Mouse (Mus musculus) heart, embryonic 13.5 days (tissue): ENCODE results near the gene Dnmt3c. TPM values are rescaled to one million over a fixed set of nuclear protein-coding genes. Genes with fewer than 3 reads are reported as not detected.
A peak's percentile ranks its signal among the peaks of the same experiment; 100 is the strongest.
"Not testable (repeated sequence)": the region's sequence is repeated elsewhere in the genome, so short reads cannot be mapped to it uniquely, and the experiment has no call there.

Experiments
- ATAC-seq: fragments of 200-750 bp; cut with Nextera tagmentation; 2 replicates; pipeline ENCODE4 v1.8.0; 2017; ENCODE audit warnings: moderate TSS enrichment; ENCODE audit not compliant: insufficient number of reproducible peaks, low FRiP score, low TSS enrichment; ENCODE audit errors: extremely low read depth
- H3K27ac ChIP-seq: fragments of 300-500 bp; sonication (generic); replicated peaks from 2 replicates; pipeline ENCODE4 v1.5.1; 2015; ENCODE audit warnings: moderate library complexity, mild to moderate bottlenecking, inconsistent platforms
- H3K27me3 ChIP-seq: fragments of 300-500 bp; sonication (generic); replicated peaks from 2 replicates; pipeline ENCODE4 v1.6.1; 2015; ENCODE audit warnings: mild to moderate bottlenecking, inconsistent platforms
- H3K36me3 ChIP-seq: fragments of 300-500 bp; sonication (generic); 2 replicates; pipeline ENCODE4 v1.6.1; 2015; ENCODE audit warnings: mild to moderate bottlenecking, inconsistent platforms
- H3K4me1 ChIP-seq: fragments of 300-500 bp; sonication (generic); 2 replicates; pipeline ENCODE4 v1.6.1; 2015; ENCODE audit warnings: inconsistent platforms
- H3K4me2 ChIP-seq: fragments of 300-500 bp; sonication (generic); 2 replicates; pipeline ENCODE4 v1.6.1; 2015; ENCODE audit warnings: inconsistent platforms, mild to moderate bottlenecking, moderate library complexity
- H3K4me3 ChIP-seq: fragments of 300-500 bp; sonication (generic); 2 replicates; pipeline ENCODE4 v1.5.1; 2015; ENCODE audit warnings: moderate library complexity, mild to moderate bottlenecking, inconsistent platforms
- H3K9ac ChIP-seq: fragments of 300-500 bp; sonication (generic); 2 replicates; pipeline ENCODE4 v1.6.1; 2015; ENCODE audit warnings: inconsistent platforms, mild to moderate bottlenecking, moderate library complexity
- H3K9me3 ChIP-seq: fragments of 300-500 bp; sonication (generic); 2 replicates; pipeline ENCODE4 v1.6.1; 2016; ENCODE audit warnings: inconsistent platforms
- WGBS: fragments of 180-500 bp; shearing (Covaris S2); methylation state at CpG from one replicate; pipeline ENCODE4 v1.1.7; 2015; ENCODE audit warnings: mixed read lengths; 5-methylcytosine and 5-hydroxymethylcytosine counted together
- polyA plus RNA-seq: library from polyadenylated mRNA; unstranded; fragments of >200 nt; fragmentation: Nextera tagmentation; extraction: Ambion mirVana; gene quantifications from 2 replicates; pipeline ENCODE4 v1.2.1, GENCODE M21; 2015

Gene Dnmt3c
- polyA plus RNA-seq, 1 experiment from 2014 or later, result not detected

- H3K4me3 ChIP-seq, H3K27me3 ChIP-seq, H3K27ac ChIP-seq, H3K4me1 ChIP-seq, ATAC-seq, H3K4me2 ChIP-seq, H3K9ac ChIP-seq, H3K9me3 ChIP-seq: not testable (repeated sequence)
- 23% methylated on average over 1 of the region's 1 CpGs for WGBS
- peaks cover 47% of the 10 kb centered on the region for H3K36me3 ChIP-seq
Measured at GRCm38 (mm10) chr2:153675364-153675763, 21.1 kb upstream of the Dnmt3c start.

- Histone ChIP-seq H3K4me2 (no peak overlapping the region), H3K36me3 (peaks cover 59% of the 10 kb centered on the region), H3K9me3 (no peaks in the 10 kb centered on the region), H3K27me3 (no peaks in the 10 kb centered on the region), H3K4me1 (no peaks in the 10 kb centered on the region), H3K4me3 (no peak overlapping the region), H3K9ac (no peak overlapping the region), H3K27ac (no peak overlapping the region)
- no peak for ATAC-seq
- WGBS, result 84% methylated on average over 6 of the region's 6 CpGs
Measured at GRCm38 (mm10) chr2:153676944-153677343, 19.5 kb upstream of the Dnmt3c start.

GRCm38 (mm10) chr2:153677550-153677949 is 18.9 kb upstream of the Dnmt3c start:
- no peak for ATAC-seq
- no peak overlapping the region for H3K27ac ChIP-seq
- H3K9me3 ChIP-seq, result no peaks in the 10 kb centered on the region
- H3K27me3 ChIP-seq, result no peaks in the 10 kb centered on the region
- H3K4me3 ChIP-seq, result no peak overlapping the region
- WGBS, result 81% methylated on average over 7 of the region's 7 CpGs
- no peaks in the 10 kb centered on the region for H3K4me1 ChIP-seq
- no peak overlapping the region for H3K9ac ChIP-seq
- H3K4me2 ChIP-seq, result no peak overlapping the region
- peaks cover 59% of the 10 kb centered on the region for H3K36me3 ChIP-seq

- Histone ChIP-seq H3K4me3 (no peak overlapping the region), H3K36me3 (peaks cover 53% of the 10 kb centered on the region), H3K27ac (no peak overlapping the region), H3K4me2 (no peak overlapping the region), H3K27me3 (no peaks in the 10 kb centered on the region), H3K9ac (no peak overlapping the region), H3K9me3 (no peaks in the 10 kb centered on the region), H3K4me1 (0 out of 2 replicates have a peak, but pooled peaks cover 4% of the 10 kb centered on the region)
- ATAC-seq, result no peak
- WGBS, result 83% methylated on average over 1 of the region's 1 CpGs
Measured at GRCm38 (mm10) chr2:153679959-153680358, 16.5 kb upstream of the Dnmt3c start.

- H3K9me3 ChIP-seq, H3K9ac ChIP-seq, H3K4me2 ChIP-seq, H3K4me3 ChIP-seq, H3K27ac ChIP-seq, H3K4me1 ChIP-seq, ATAC-seq, H3K36me3 ChIP-seq, H3K27me3 ChIP-seq: not testable (repeated sequence)
- WGBS, result 78% methylated on average over 7 of the region's 7 CpGs
Measured at GRCm38 (mm10) chr2:153693413-153693812, 3.0 kb upstream of the Dnmt3c start.

- 58% methylated on average over 19 of the region's 19 CpGs for WGBS
- no peaks in the 10 kb centered on the region for H3K27me3 ChIP-seq
- H3K9me3 ChIP-seq, result no peaks in the 10 kb centered on the region
- no peaks in the 10 kb centered on the region for H3K4me1 ChIP-seq
- no peak for ATAC-seq
- H3K4me2 ChIP-seq, result no peak overlapping the region
- no peak overlapping the region for H3K9ac ChIP-seq
- H3K36me3 ChIP-seq, result no peaks in the 10 kb centered on the region
- H3K27ac ChIP-seq, result no peak overlapping the region
- H3K4me3 ChIP-seq, result no peak overlapping the region
Measured at GRCm38 (mm10) chr2:153694462-153695085, 1.9 kb upstream of the Dnmt3c start.

GRCm38 (mm10) chr2:153703389-153703788 is 6.9 kb downstream of the Dnmt3c start:
- WGBS, result 43% methylated on average over 6 of the region's 6 CpGs
- Histone ChIP-seq H3K9ac (no peak overlapping the region), H3K27me3 (no peaks in the 10 kb centered on the region), H3K36me3 (no peaks in the 10 kb centered on the region), H3K4me1 (no peaks in the 10 kb centered on the region), H3K27ac (no peak overlapping the region), H3K4me2 (no peak overlapping the region), H3K4me3 (no peak overlapping the region), H3K9me3 (no peaks in the 10 kb centered on the region)
- ATAC-seq, result no peak

- H3K27me3 ChIP-seq, result no peaks in the 10 kb centered on the region
- no peaks in the 10 kb centered on the region for H3K9me3 ChIP-seq
- H3K27ac ChIP-seq, result no peak overlapping the region; the same call in 1 of the 2 replicates
- peaks cover 37% of the 10 kb centered on the region for H3K4me1 ChIP-seq
- H3K4me3 ChIP-seq, result no peak overlapping the region
- ATAC-seq, result peak; percentile 43; the same call in 1 of the 2 replicates
- WGBS, result 32% methylated on average over 8 of the region's 8 CpGs
- no peaks in the 10 kb centered on the region for H3K36me3 ChIP-seq
- H3K4me2 ChIP-seq, result no peak overlapping the region
- H3K9ac ChIP-seq, result no peak overlapping the region
Measured at GRCm38 (mm10) chr2:153710701-153711330, 14.4 kb downstream of the Dnmt3c start.

GRCm38 (mm10) chr2:153712646-153713091 is 16.2 kb downstream of the Dnmt3c start:
- peak overlapping the region; percentile 79 for H3K27ac ChIP-seq
- WGBS, result 17% methylated on average over 3 of the region's 3 CpGs
- no peak for ATAC-seq
- no peaks in the 10 kb centered on the region for H3K9me3 ChIP-seq
- H3K36me3 ChIP-seq, result no peaks in the 10 kb centered on the region
- no peak overlapping the region for H3K4me3 ChIP-seq
- no peaks in the 10 kb centered on the region for H3K27me3 ChIP-seq
- peaks cover 37% of the 10 kb centered on the region for H3K4me1 ChIP-seq
- H3K9ac ChIP-seq, result peak overlapping the region; percentile 55
- H3K4me2 ChIP-seq, result peak overlapping the region; percentile 18; the same call in 1 of the 2 replicates

GRCm38 (mm10) chr2:153713227-153713626 is 16.8 kb downstream of the Dnmt3c start:
- Histone ChIP-seq H3K4me2 (peak overlapping the region; percentile 18), H3K9me3 (no peaks in the 10 kb centered on the region), H3K4me1 (peaks cover 37% of the 10 kb centered on the region), H3K4me3 (no peak overlapping the region), H3K36me3 (no peaks in the 10 kb centered on the region), H3K27me3 (no peaks in the 10 kb centered on the region), H3K27ac (peak overlapping the region; percentile 79), H3K9ac (no peak overlapping the region)
- ATAC-seq, result peak; percentile 49; the same call in 1 of the 2 replicates
- 25% methylated on average over 4 of the region's 4 CpGs for WGBS

GRCm38 (mm10) chr2:153717861-153718260 is 21.4 kb downstream of the Dnmt3c start:
- not testable (repeated sequence) for H3K4me1 ChIP-seq, H3K27me3 ChIP-seq, H3K27ac ChIP-seq, ATAC-seq, H3K4me2 ChIP-seq, H3K36me3 ChIP-seq, H3K9ac ChIP-seq, H3K9me3 ChIP-seq, H3K4me3 ChIP-seq
- WGBS, result 33% methylated on average over 3 of the region's 3 CpGs

- 39% methylated on average over 1 of the region's 1 CpGs for WGBS
- no peak overlapping the region for H3K9ac ChIP-seq
Measured at GRCm38 (mm10) chr2:153723098-153723497, 26.6 kb downstream of the Dnmt3c start.

More at GRCm38 (mm10) chr2:153723098-153723497, 26.6 kb downstream of the Dnmt3c start:
- Histone ChIP-seq H3K27me3 (no peaks in the 10 kb centered on the region), H3K36me3 (no peaks in the 10 kb centered on the region), H3K4me3 (no peak overlapping the region), H3K27ac (no peak overlapping the region), H3K9me3 (0 out of 2 replicates have a peak, but pooled peaks cover 3% of the 10 kb centered on the region), H3K4me2 (no peak overlapping the region), H3K4me1 (peaks cover 4% of the 10 kb centered on the region)
- ATAC-seq, result no peak
